Mouse (Mus musculus): ENCODE data around the gene Sec31b. TPM values are rescaled to one million over a fixed set of nuclear protein-coding genes. Genes with fewer than 3 reads are reported as not detected.

The Sec31b gene
- polyA plus RNA-seq, 1 experiment = 2.1 TPM

GRCm38 (mm10) chr19:44519152-44519551 lies 26.5 kb downstream of the Sec31b start:
- Histone ChIP-seq H3K9me3 (replicated peaks; ENCODE audit: control insufficient read depth, insufficient read depth, low read length, poor library complexity, severe bottlenecking) (no peaks in the 10 kb centered on the region), H3K4me3 (ENCODE audit: low read depth, low read length) (no peak overlapping the region), H3K36me3 (ENCODE audit: control insufficient read depth, insufficient read depth, low read length, poor library complexity, severe bottlenecking) (no peaks in the 10 kb centered on the region), H3K27me3 (ENCODE audit: control insufficient read depth, insufficient read depth, low read length, poor library complexity, severe bottlenecking) (no peaks in the 10 kb centered on the region), H3K9ac (ENCODE audit: low read depth, poor library complexity, severe bottlenecking) (no peak overlapping the region), H3K4me1 (ENCODE audit: control insufficient read depth, insufficient read depth, low read length) (no peaks in the 10 kb centered on the region), H3K27ac (ENCODE audit: insufficient read depth, low read length) (no peak overlapping the region)
- TF ChIP-seq CTCF (IDR thresholded peaks at IDR 0.05; ENCODE audit: low read depth, low read length) (peak; percentile 61), EP300 (IDR thresholded peaks at IDR 0.05; ENCODE audit: insufficient read depth, low read depth, low read length) (no peak), POLR2A (IDR thresholded peaks at IDR 0.05; ENCODE audit: insufficient read depth, low read length) (no peak)

GRCm38 (mm10) chr19:44517996-44518768 lies 27.5 kb downstream of the Sec31b start:
- no peak overlapping the region for H3K9ac ChIP-seq (ENCODE audit: low read depth, poor library complexity, severe bottlenecking)
- H3K27me3 ChIP-seq (ENCODE audit: control insufficient read depth, insufficient read depth, low read length, poor library complexity, severe bottlenecking) = 0 out of 2 replicates have a peak, but pooled peaks cover 4% of the 10 kb centered on the region
- no peaks in the 10 kb centered on the region for H3K4me1 ChIP-seq (ENCODE audit: control insufficient read depth, insufficient read depth, low read length)
- H3K9me3 ChIP-seq (replicated peaks; ENCODE audit: control insufficient read depth, insufficient read depth, low read length, poor library complexity, severe bottlenecking) = peaks cover 4% of the 10 kb centered on the region; the same call in 1 of the 2 replicates
- no peaks in the 10 kb centered on the region for H3K36me3 ChIP-seq (ENCODE audit: control insufficient read depth, insufficient read depth, low read length, poor library complexity, severe bottlenecking)
- no peak overlapping the region for H3K4me3 ChIP-seq (ENCODE audit: low read depth, low read length)
- TF ChIP-seq POLR2A (IDR thresholded peaks at IDR 0.05; ENCODE audit: insufficient read depth, low read length) (no peak), CTCF (IDR thresholded peaks at IDR 0.05; ENCODE audit: low read depth, low read length) (peak; percentile 55)
- H3K27ac ChIP-seq (ENCODE audit: insufficient read depth, low read length) = no peak overlapping the region

GRCm38 (mm10) chr19:44515769-44516168 lies 29.9 kb downstream of the Sec31b start:
- no peaks in the 10 kb centered on the region for H3K4me1 ChIP-seq (ENCODE audit: control insufficient read depth, insufficient read depth, low read length)
- H3K4me3 ChIP-seq (ENCODE audit: low read depth, low read length) = no peak overlapping the region
- TF ChIP-seq CTCF (IDR thresholded peaks at IDR 0.05; ENCODE audit: low read depth, low read length) = no peak
- no peak for TF ChIP-seq EP300 (IDR thresholded peaks at IDR 0.05; ENCODE audit: insufficient read depth, low read depth, low read length)
- no peak for TF ChIP-seq POLR2A (IDR thresholded peaks at IDR 0.05; ENCODE audit: insufficient read depth, low read length)
- peaks cover 6% of the 10 kb centered on the region; the same call in 1 of the 2 replicates for H3K9me3 ChIP-seq (replicated peaks; ENCODE audit: control insufficient read depth, insufficient read depth, low read length, poor library complexity, severe bottlenecking)
- H3K36me3 ChIP-seq (ENCODE audit: control insufficient read depth, insufficient read depth, low read length, poor library complexity, severe bottlenecking) = no peaks in the 10 kb centered on the region
- H3K9ac ChIP-seq (ENCODE audit: low read depth, poor library complexity, severe bottlenecking) = no peak overlapping the region
- peaks cover 16% of the 10 kb centered on the region for H3K27me3 ChIP-seq (ENCODE audit: control insufficient read depth, insufficient read depth, low read length, poor library complexity, severe bottlenecking)
- no peak overlapping the region for H3K27ac ChIP-seq (ENCODE audit: insufficient read depth, low read length)

- Histone ChIP-seq H3K9ac (ENCODE audit: low read depth, poor library complexity, severe bottlenecking) (no peak overlapping the region), H3K4me1 (ENCODE audit: control insufficient read depth, insufficient read depth, low read length) (peaks cover 3% of the 10 kb centered on the region), H3K27me3 (ENCODE audit: control insufficient read depth, insufficient read depth, low read length, poor library complexity, severe bottlenecking) (peaks cover 16% of the 10 kb centered on the region), H3K9me3 (replicated peaks; ENCODE audit: control insufficient read depth, insufficient read depth, low read length, poor library complexity, severe bottlenecking) (peaks cover 6% of the 10 kb centered on the region; the same call in 1 of the 2 replicates), H3K4me3 (ENCODE audit: low read depth, low read length) (no peak overlapping the region), H3K36me3 (ENCODE audit: control insufficient read depth, insufficient read depth, low read length, poor library complexity, severe bottlenecking) (no peaks in the 10 kb centered on the region), H3K27ac (ENCODE audit: insufficient read depth, low read length) (no peak overlapping the region)
- TF ChIP-seq POLR2A (IDR thresholded peaks at IDR 0.05; ENCODE audit: insufficient read depth, low read length) = no peak
- no peak for TF ChIP-seq EP300 (IDR thresholded peaks at IDR 0.05; ENCODE audit: insufficient read depth, low read depth, low read length)
- no peak for TF ChIP-seq CTCF (IDR thresholded peaks at IDR 0.05; ENCODE audit: low read depth, low read length)
Measured at GRCm38 (mm10) chr19:44514521-44515451, 30.9 kb downstream of the Sec31b start.

GRCm38 (mm10) chr19:44513921-44514482 lies 31.7 kb downstream of the Sec31b start:
- Histone ChIP-seq H3K4me1 (ENCODE audit: control insufficient read depth, insufficient read depth, low read length) (peaks cover 3% of the 10 kb centered on the region), H3K4me3 (ENCODE audit: low read depth, low read length) (no peak overlapping the region), H3K27ac (ENCODE audit: insufficient read depth, low read length) (no peak overlapping the region), H3K36me3 (ENCODE audit: control insufficient read depth, insufficient read depth, low read length, poor library complexity, severe bottlenecking) (no peaks in the 10 kb centered on the region), H3K9me3 (replicated peaks; ENCODE audit: control insufficient read depth, insufficient read depth, low read length, poor library complexity, severe bottlenecking) (peaks cover 6% of the 10 kb centered on the region; the same call in 1 of the 2 replicates), H3K27me3 (ENCODE audit: control insufficient read depth, insufficient read depth, low read length, poor library complexity, severe bottlenecking) (peaks cover 16% of the 10 kb centered on the region), H3K9ac (ENCODE audit: low read depth, poor library complexity, severe bottlenecking) (no peak overlapping the region)
- TF ChIP-seq CTCF (IDR thresholded peaks at IDR 0.05; ENCODE audit: low read depth, low read length) = no peak
- no peak for TF ChIP-seq EP300 (IDR thresholded peaks at IDR 0.05; ENCODE audit: insufficient read depth, low read depth, low read length)
- TF ChIP-seq POLR2A (IDR thresholded peaks at IDR 0.05; ENCODE audit: insufficient read depth, low read length) = no peak
